Mouse (Mus musculus) heart, embryonic 11.5 days (tissue): ENCODE data around the gene Dlgap1. TPM values are rescaled to one million over a fixed set of nuclear protein-coding genes. Genes with fewer than 3 reads are reported as not detected.

ENCODE experiments used
- ATAC-seq: fragments of 200-750 bp; cut with Nextera tagmentation; replicated peaks from 2 replicates; pipeline ENCODE4 v1.8.0; 2017; ENCODE audit warnings: moderate library complexity; ENCODE audit not compliant: insufficient number of reproducible peaks, low FRiP score, low TSS enrichment
- H3K27ac ChIP-seq: fragments of 300-500 bp; sonication (generic); 2 replicates; pipeline ENCODE4 v1.5.1; 2014; ENCODE audit warnings: mild to moderate bottlenecking, low read depth, low read length
- H3K27me3 ChIP-seq: fragments of 300-500 bp; sonication (generic); 2 replicates; pipeline ENCODE4 v1.6.1; 2014; ENCODE audit warnings: mild to moderate bottlenecking, low read length, mixed read lengths; ENCODE audit not compliant: control insufficient read depth, insufficient read depth
- H3K36me3 ChIP-seq: fragments of 300-500 bp; sonication (generic); 2 replicates; pipeline ENCODE4 v1.6.1; 2014; ENCODE audit warnings: mild to moderate bottlenecking, low read length, moderate library complexity, mixed read lengths; ENCODE audit not compliant: control insufficient read depth, insufficient read depth
- H3K4me1 ChIP-seq: fragments of 300-500 bp; sonication (generic); 2 replicates; pipeline ENCODE4 v1.6.1; 2014; ENCODE audit warnings: low read length; ENCODE audit not compliant: control insufficient read depth, insufficient read depth
- H3K4me2 ChIP-seq: fragments of 300-500 bp; sonication (generic); 2 replicates; pipeline ENCODE4 v1.6.1; 2014; ENCODE audit warnings: mild to moderate bottlenecking, moderate library complexity
- H3K4me3 ChIP-seq: fragments of 300-500 bp; sonication (generic); 2 replicates; pipeline ENCODE4 v1.5.1; 2014; ENCODE audit warnings: low read depth, low read length
- H3K9ac ChIP-seq: fragments of 300-500 bp; sonication (generic); 2 replicates; pipeline ENCODE4 v1.6.1; 2014; ENCODE audit warnings: mild to moderate bottlenecking, low read depth, low read length, moderate library complexity
- H3K9me3 ChIP-seq: fragments of 300-500 bp; sonication (generic); replicated peaks from 2 replicates; pipeline ENCODE4 v1.6.1; 2016; ENCODE audit warnings: low read length; ENCODE audit not compliant: control insufficient read depth
- WGBS: fragments of 180-500 bp; shearing (Covaris S2); extraction: QIAGEN DNeasy Blood & Tissue Kit; methylation state at CpG from one replicate; pipeline ENCODE4 v1.1.7; 2014; ENCODE audit not compliant: insufficient replicate concordance; 5-methylcytosine and 5-hydroxymethylcytosine counted together
- polyA plus RNA-seq: library from polyadenylated mRNA; unstranded; fragments of >200 nt; fragmentation: Nextera tagmentation; extraction: Ambion mirVana; gene quantifications from 2 replicates; pipeline ENCODE4 v1.2.1, GENCODE M21; 2014

Dlgap1 gene
- polyA plus RNA-seq, 1 experiment from 2014 or later, result 1.3 TPM

- WGBS, result 83% methylated on average over 5 of the region's 5 CpGs
- no peak for ATAC-seq
- Histone ChIP-seq H3K9me3 (no peaks in the 10 kb centered on the region), H3K4me1 (no peaks in the 10 kb centered on the region; the same call in 1 of the 2 replicates), H3K27ac (no peak overlapping the region), H3K27me3 (no peaks in the 10 kb centered on the region), H3K4me3 (no peak overlapping the region), H3K36me3 (no peaks in the 10 kb centered on the region), H3K4me2 (no peak overlapping the region), H3K9ac (no peak overlapping the region)
Observed at GRCm38 (mm10) chr17:70305021-70305420, 336.1 kb downstream of the Dlgap1 start.

- H3K27ac ChIP-seq, result no peak overlapping the region
- ATAC-seq, result no peak
- 84% methylated on average over 11 of the region's 11 CpGs for WGBS
Observed at GRCm38 (mm10) chr17:70307418-70308176, 338.7 kb downstream of the Dlgap1 start.

GRCm38 (mm10) chr17:70308364-70309231 lies 339.7 kb downstream of the Dlgap1 start:
- ATAC-seq, result no peak
- Histone ChIP-seq H3K4me3 (no peak overlapping the region), H3K9ac (no peak overlapping the region), H3K36me3 (no peaks in the 10 kb centered on the region), H3K4me1 (no peaks in the 10 kb centered on the region; the same call in 1 of the 2 replicates), H3K4me2 (no peak overlapping the region), H3K27ac (no peak overlapping the region), H3K9me3 (no peaks in the 10 kb centered on the region), H3K27me3 (no peaks in the 10 kb centered on the region)
- WGBS, result 70% methylated on average over 22 of the region's 22 CpGs

More at GRCm38 (mm10) chr17:70307418-70308176, 338.7 kb downstream of the Dlgap1 start:
- H3K4me3 ChIP-seq, result no peak overlapping the region
- no peaks in the 10 kb centered on the region; the same call in 1 of the 2 replicates for H3K4me1 ChIP-seq
- H3K9me3 ChIP-seq, result no peaks in the 10 kb centered on the region
- H3K4me2 ChIP-seq, result no peak overlapping the region
- no peak overlapping the region for H3K9ac ChIP-seq
- no peaks in the 10 kb centered on the region for H3K27me3 ChIP-seq
- H3K36me3 ChIP-seq, result no peaks in the 10 kb centered on the region

GRCm38 (mm10) chr17:70316327-70316726 lies 347.5 kb downstream of the Dlgap1 start:
- no peak overlapping the region for H3K4me2 ChIP-seq
- H3K27ac ChIP-seq, result no peak overlapping the region
- no peak overlapping the region for H3K9ac ChIP-seq
- H3K27me3 ChIP-seq, result no peaks in the 10 kb centered on the region
- no peaks in the 10 kb centered on the region for H3K36me3 ChIP-seq
- WGBS, result 73% methylated on average over 5 of the region's 5 CpGs
- no peaks in the 10 kb centered on the region for H3K4me1 ChIP-seq
- H3K9me3 ChIP-seq, result no peaks in the 10 kb centered on the region
- no peak for ATAC-seq
- H3K4me3 ChIP-seq, result no peak overlapping the region

GRCm38 (mm10) chr17:70317779-70318178 lies 348.9 kb downstream of the Dlgap1 start:
- Histone ChIP-seq H3K9ac (no peak overlapping the region), H3K4me2 (no peak overlapping the region), H3K36me3 (no peaks in the 10 kb centered on the region), H3K4me1 (no peaks in the 10 kb centered on the region), H3K27me3 (no peaks in the 10 kb centered on the region), H3K9me3 (no peaks in the 10 kb centered on the region), H3K4me3 (no peak overlapping the region), H3K27ac (no peak overlapping the region)
- ATAC-seq, result no peak
- WGBS, result 77% methylated on average over 7 of the region's 7 CpGs

GRCm38 (mm10) chr17:70321976-70322375 lies 353.1 kb downstream of the Dlgap1 start:
- H3K4me2 ChIP-seq, result no peak overlapping the region
- H3K36me3 ChIP-seq, result no peaks in the 10 kb centered on the region
- no peak for ATAC-seq
- no peaks in the 10 kb centered on the region for H3K27me3 ChIP-seq
- no peak overlapping the region for H3K4me3 ChIP-seq
- 78% methylated on average over 6 of the region's 6 CpGs for WGBS
- no peak overlapping the region for H3K27ac ChIP-seq
- H3K9me3 ChIP-seq, result no peaks in the 10 kb centered on the region
- no peaks in the 10 kb centered on the region for H3K4me1 ChIP-seq
- no peak overlapping the region for H3K9ac ChIP-seq

GRCm38 (mm10) chr17:70333440-70333839 lies 364.6 kb downstream of the Dlgap1 start:
- Histone ChIP-seq H3K36me3 (no peaks in the 10 kb centered on the region), H3K4me2 (no peak overlapping the region), H3K4me1 (no peaks in the 10 kb centered on the region), H3K4me3 (no peak overlapping the region), H3K27me3 (no peaks in the 10 kb centered on the region), H3K9me3 (no peaks in the 10 kb centered on the region), H3K9ac (no peak overlapping the region), H3K27ac (no peak overlapping the region)
- 69% methylated on average over 6 of the region's 6 CpGs for WGBS
- ATAC-seq, result no peak

- Histone ChIP-seq H3K9me3 (no peaks in the 10 kb centered on the region), H3K36me3 (no peaks in the 10 kb centered on the region), H3K4me2 (no peak overlapping the region), H3K27ac (no peak overlapping the region), H3K4me1 (no peaks in the 10 kb centered on the region), H3K9ac (no peak overlapping the region), H3K27me3 (no peaks in the 10 kb centered on the region), H3K4me3 (no peak overlapping the region)
- ATAC-seq, result no peak
- 38% methylated on average over 3 of the region's 3 CpGs for WGBS
Observed at GRCm38 (mm10) chr17:70334171-70334570, 365.3 kb downstream of the Dlgap1 start.
